Mouse (Mus musculus) layer of hippocampus, postnatal 25 days (tissue): Measurements from ENCODE around the gene Hyal1. TPM values are rescaled to one million over a fixed set of nuclear protein-coding genes. Genes with fewer than 3 reads are reported as not detected.
A peak's percentile ranks its signal among the peaks of the same experiment; 100 is the strongest.

Experiments used
- DNase-seq, 2 experiments: peaks; one replicate each; pipeline ENCODE4 v3.0.0; 2022; ENCODE audit warnings: mixed read lengths in 2 of 2, low spot score in 1 of 2; ENCODE audit errors: extremely low spot score in 1 of 2
- total RNA-seq, 2 experiments: library from RNA; stranded (reverse); gene quantifications; 2 replicates each; pipeline ENCODE4 v1.2.3; 2021

Gene Hyal1
- total RNA-seq, 2 experiments from 2014 or later: 6.4 to 8.0 TPM

- DNase-seq: no peak
Measured at GRCm38 (mm10) chr9:107590773-107591060, 14.0 kb downstream of the Hyal1 start.

GRCm38 (mm10) chr9:107593101-107593976 is 16.6 kb downstream of the Hyal1 start:
- no peak for DNase-seq

- no peak for DNase-seq
Measured at GRCm38 (mm10) chr9:107594281-107595062, 17.7 kb downstream of the Hyal1 start.

DNA sequence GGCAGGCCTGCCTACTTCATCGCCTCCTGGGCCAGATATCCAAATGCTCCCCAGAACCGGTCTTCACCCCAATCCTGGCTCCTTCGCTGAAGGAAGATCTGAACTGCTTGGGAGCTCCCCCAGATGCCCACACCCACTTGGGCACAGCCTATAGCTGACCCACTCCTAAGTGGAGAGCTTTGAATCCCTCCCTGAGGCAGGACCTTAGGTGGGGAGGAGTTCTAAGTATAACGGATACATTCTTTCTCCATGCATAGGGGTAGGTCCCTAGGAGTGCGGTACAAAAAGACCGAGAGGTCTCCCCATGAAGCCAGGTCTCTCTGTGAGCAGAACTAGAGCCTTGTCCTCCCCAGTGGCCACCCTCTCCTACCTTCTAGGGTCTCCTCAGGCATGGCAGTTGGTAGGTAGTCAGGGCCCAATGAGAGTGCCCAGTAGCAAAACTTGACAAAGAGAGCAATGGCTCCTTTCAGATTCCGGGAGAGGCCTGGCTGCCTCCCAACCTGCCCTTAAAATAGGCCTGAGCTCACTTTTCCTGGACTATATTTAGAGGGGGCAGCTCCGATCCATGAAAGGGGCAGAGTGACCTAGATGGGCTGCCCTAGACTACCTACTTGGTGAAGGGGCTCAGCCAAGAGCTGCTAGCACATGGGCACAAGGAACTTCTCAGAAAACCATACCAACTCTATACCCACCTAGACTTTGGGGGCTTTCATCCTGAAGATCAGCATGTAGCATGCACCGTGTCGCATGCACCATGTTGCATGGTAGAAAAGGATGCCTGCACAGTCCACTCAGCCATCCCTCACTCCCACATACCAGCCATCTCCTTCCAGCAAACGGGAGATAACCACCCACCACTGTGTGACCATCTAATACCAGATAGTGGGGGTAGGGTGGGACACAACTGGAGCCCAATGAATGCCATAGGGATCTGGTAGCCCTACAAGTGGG is 20.2 kb downstream of the Hyal1 start:
- no peak for DNase-seq

- no peak for DNase-seq
Measured at GRCm38 (mm10) chr9:107598385-107598784, 21.7 kb downstream of the Hyal1 start.

DNA sequence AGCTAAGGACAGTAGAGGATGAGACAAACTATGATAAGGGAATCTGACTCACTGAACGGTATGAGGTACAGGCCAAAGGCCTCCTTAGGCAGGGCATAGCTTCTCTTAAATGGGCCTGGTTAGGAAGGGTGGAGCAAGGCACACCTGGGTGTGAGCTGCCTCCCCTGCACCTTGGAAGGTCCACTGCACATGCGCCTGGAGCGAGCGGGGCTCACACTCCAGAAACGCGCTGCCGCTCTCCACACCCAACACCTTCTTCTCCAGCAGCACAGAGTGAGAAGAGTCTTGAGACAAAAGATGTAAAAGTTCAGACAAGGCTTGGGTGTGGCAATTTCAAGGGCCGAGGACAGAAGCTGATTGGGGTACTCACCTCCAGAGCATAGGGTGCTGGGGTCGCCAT is 22.7 kb downstream of the Hyal1 start:
- DNase-seq: no peak

DNA sequence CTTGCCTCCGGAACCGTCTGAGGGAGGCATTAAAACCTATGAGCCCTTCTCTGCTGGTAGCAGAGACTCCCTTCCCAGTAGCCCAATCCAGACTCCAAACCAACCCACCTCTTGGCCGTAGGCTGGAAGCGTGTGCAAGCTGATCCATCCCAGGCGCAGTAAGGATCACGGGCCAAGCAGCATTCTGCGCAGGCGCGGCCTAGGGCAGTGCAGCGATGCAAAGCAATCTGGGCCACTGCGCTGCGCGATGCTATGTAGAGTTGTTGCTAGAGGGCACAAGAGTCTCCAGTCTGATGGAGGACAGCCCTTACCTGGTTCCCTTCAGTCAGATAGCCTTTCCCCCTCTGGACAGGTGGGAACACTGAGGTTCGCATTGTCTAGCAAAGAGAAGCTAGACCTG is 23.1 kb downstream of the Hyal1 start:
- DNase-seq: no peak

GRCm38 (mm10) chr9:107600745-107601144 is 24.0 kb downstream of the Hyal1 start:
- no peak for DNase-seq

DNA sequence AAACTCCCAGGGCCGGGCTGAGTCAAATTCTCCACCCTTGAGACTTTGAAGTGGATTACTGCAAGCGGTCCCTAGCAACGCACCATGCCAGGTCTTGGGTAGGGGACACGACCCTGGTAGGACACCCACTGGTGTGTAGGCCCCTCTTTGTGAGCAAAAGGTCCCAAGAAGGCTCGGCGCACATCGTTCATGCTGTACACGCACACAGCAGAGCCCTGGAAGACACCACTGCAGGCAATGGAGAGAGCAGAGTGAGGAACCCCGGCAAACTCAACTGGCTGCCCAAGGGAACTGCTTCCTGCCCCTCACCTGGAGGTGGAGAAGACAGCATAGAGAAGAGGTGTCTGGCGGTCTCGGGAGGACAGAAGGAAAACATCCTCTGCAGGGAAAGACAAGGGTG is 24.5 kb downstream of the Hyal1 start:
- no peak for DNase-seq

GRCm38 (mm10) chr9:107602068-107602648 is 25.4 kb downstream of the Hyal1 start:
- DNase-seq: peak; percentile 96 to 100

DNA sequence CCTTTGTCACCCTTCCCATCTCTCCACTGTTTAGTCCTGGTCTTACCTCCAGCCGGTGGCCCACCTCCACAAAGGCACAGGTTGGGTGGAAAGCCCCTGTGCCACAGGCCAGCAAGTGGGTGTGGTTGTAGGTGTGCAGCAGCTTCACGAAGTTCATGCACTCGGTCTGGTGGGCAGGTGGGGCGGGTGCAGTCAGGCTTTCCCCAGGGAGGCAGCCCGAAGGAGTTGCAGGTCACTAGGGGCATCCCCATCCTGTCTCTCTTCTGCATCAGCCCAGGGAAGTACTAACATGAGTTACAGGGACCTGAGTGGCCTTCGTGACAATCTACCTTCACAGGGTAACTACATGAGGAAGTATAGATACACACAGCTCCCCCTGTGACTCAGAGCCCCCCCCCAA is 26.5 kb downstream of the Hyal1 start:
- DNase-seq: no peak

DNA sequence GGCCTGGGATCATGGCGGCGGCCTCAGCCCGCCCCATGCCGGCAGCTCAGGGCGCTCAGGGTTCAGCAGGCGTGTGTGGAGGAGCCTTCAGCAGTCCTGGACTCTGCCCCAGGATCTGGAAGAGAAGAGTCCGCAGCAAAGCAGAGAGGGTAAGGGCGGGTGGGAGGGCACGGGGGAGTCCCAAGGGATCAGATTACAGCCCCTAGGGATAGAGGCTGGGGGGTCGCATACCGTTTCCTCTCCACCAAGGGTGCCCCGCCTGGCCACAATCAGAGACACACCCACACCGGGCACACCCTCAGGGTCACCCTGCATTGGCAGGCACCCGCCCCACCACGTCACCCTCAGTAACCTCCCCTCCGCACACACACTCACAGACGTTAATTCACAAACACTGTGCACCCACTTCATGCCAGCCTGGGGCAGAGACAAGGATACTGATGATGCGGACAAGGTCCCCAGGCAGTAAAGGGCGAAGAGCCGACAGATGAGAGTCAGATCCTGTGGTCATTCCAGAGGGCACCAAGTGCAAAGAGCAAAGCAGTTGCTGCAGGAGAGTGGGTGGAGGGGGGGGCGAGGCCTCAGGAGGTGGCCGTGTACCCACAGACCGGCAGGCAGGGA is 28.4 kb downstream of the Hyal1 start:
- DNase-seq: no peak

DNA sequence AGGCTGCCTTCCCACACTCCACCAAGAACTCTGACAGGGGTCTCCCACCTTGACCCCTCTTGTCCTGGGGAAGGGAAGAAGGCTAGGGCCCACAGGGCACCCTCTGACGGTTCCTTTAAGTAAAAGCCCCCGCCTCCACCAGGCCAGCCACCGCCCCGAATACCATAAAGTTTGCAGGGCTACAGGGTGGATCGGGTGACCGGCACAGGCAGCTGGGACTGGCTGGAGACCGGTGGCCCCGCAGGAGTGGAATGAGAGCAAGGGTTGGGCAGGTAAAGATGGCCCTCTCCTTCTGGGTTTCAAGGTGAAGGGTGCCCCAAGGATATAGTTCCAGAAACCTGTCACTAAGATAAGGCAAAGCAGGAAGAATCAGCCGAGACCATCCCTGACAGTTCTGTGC is 29.9 kb downstream of the Hyal1 start:
- DNase-seq: no peak

DNA sequence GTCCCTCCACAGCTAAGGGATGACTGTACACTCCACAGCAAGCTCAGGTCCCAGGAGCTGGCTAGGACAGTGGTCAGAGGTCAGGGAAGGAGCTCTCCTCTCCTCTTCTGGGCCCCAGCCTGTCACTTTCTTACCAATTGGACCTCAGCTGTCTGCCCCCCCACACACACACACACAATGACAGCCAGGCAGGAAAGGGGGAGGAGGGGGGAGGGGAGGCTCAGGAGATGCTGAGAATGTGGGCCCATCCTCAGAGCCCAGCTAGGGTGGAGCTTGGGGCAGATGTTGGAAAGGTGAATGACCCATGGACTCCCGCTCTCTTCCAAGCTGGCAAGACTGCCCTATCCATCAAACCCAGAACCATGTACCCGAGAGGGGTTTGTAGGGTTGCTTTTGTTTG is 30.3 kb downstream of the Hyal1 start:
- DNase-seq: no peak

DNA sequence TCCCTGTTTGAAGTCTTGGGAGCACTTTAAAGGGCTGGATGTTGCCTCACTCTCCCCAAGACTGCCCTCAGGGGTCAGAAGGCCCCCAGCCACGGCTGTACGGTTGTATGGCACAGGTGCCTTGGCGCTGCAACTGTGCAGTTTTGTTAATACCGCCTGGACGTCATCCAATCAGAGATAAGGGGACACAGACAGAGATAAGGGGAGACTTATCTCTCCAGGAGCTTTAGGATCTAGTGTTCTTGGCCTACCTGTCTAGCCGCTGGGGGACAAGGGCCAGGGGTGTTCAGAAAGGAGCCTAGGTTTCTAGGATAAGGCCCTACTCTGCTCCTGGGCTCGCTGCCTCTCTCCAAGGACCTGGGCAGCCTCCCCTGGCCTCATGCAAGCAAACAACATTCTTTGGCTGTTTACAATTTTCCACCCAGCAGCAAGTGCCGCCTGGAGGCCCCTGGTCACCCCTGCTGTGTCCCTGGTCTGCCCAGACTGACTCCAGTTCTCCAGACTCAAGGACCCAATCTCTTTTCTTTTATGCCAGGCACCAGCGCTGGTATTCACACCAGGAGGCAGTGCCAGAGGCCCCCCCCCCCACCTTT is 31.0 kb downstream of the Hyal1 start:
- no peak for DNase-seq

- no peak for DNase-seq
Measured at GRCm38 (mm10) chr9:107608741-107609432, 32.2 kb downstream of the Hyal1 start, which contains the start of gene Sema3b. Gene Sema3b (minus strand): TSS chr9:107609229.

GRCm38 (mm10) chr9:107609433-107609830 is 32.7 kb downstream of the Hyal1 start:
- DNase-seq: no peak

GRCm38 (mm10) chr9:107611456-107612190 is 34.9 kb downstream of the Hyal1 start:
- DNase-seq: peak in 1 of 2 experiments; percentile 34
